Mouse (Mus musculus) activated CD4-positive, CD25-positive, alpha-beta regulatory T cell, adult 4 months (primary cell): Measurements from ENCODE around the gene Tmem56. TPM values are rescaled to one million over a fixed set of nuclear protein-coding genes. Genes with fewer than 3 reads are reported as not detected.

Experiments
- ATAC-seq: one replicate; pipeline ENCODE4 v1.8.0; 2017
- polyA plus RNA-seq, 2 experiments: library from polyadenylated mRNA; unstranded; fragments of 100-300 nt; shearing (Covaris generic); gene quantifications; one replicate each; pipeline ENCODE4 v1.2.1; 2017

Tmem56 gene
- polyA plus RNA-seq = under 1 TPM in 1 of 2 experiments, not detected in 1; 0.11 TPM

GRCm38 (mm10) chr3:121282998-121283397 lies at the start of gene Tmem56:
TSS of gene Tmem56 (minus strand) at chr3:121283098.
- no peak for ATAC-seq

- peak; percentile 79 for ATAC-seq
Observed at GRCm38 (mm10) chr3:121330244-121330646, 47.3 kb upstream of the Tmem56 start.

GRCm38 (mm10) chr3:121329647-121330046 lies 46.7 kb upstream of the Tmem56 start:
- peak; percentile 25 for ATAC-seq

- no peak for ATAC-seq
Observed at GRCm38 (mm10) chr3:121327406-121327805, 44.5 kb upstream of the Tmem56 start.

- no peak for ATAC-seq
Observed at GRCm38 (mm10) chr3:121323371-121323770, 40.5 kb upstream of the Tmem56 start.

- ATAC-seq = no peak
Observed at GRCm38 (mm10) chr3:121320896-121321295, 38.0 kb upstream of the Tmem56 start.

- no peak for ATAC-seq
Observed at GRCm38 (mm10) chr3:121319906-121320305, 37.0 kb upstream of the Tmem56 start.

GRCm38 (mm10) chr3:121315498-121315897 lies 32.6 kb upstream of the Tmem56 start:
- ATAC-seq = no peak

- no peak for ATAC-seq
Observed at GRCm38 (mm10) chr3:121314149-121314548, 31.3 kb upstream of the Tmem56 start.

- no peak for ATAC-seq
Observed at GRCm38 (mm10) chr3:121312979-121313378, 30.1 kb upstream of the Tmem56 start.

GRCm38 (mm10) chr3:121312426-121312825 lies 29.5 kb upstream of the Tmem56 start:
- ATAC-seq = no peak

GRCm38 (mm10) chr3:121309896-121310714 lies 27.2 kb upstream of the Tmem56 start:
- no peak for ATAC-seq

- ATAC-seq = no peak
Observed at GRCm38 (mm10) chr3:121309429-121309828, 26.5 kb upstream of the Tmem56 start.

- ATAC-seq = no peak
Observed at GRCm38 (mm10) chr3:121308935-121309334, 26.0 kb upstream of the Tmem56 start.

GRCm38 (mm10) chr3:121307532-121308234 lies 24.8 kb upstream of the Tmem56 start:
- peak; percentile 83 for ATAC-seq

- ATAC-seq = peak; percentile 66
Observed at GRCm38 (mm10) chr3:121306641-121307040, 23.7 kb upstream of the Tmem56 start.

GRCm38 (mm10) chr3:121294200-121294599 lies 11.3 kb upstream of the Tmem56 start:
- no peak for ATAC-seq

- ATAC-seq = peak; percentile 91
Observed at GRCm38 (mm10) chr3:121291560-121292258, 8.8 kb upstream of the Tmem56 start, which contains the start of gene Alg14. TSS of gene Alg14 (plus strand) at chr3:121291773.

GRCm38 (mm10) chr3:121291225-121291559 lies 8.3 kb upstream of the Tmem56 start:
- peak; percentile 0 for ATAC-seq

- ATAC-seq = no peak
Observed at GRCm38 (mm10) chr3:121290681-121291080, 7.8 kb upstream of the Tmem56 start.

- ATAC-seq = no peak
Observed at GRCm38 (mm10) chr3:121287151-121287550, 4.3 kb upstream of the Tmem56 start.

GRCm38 (mm10) chr3:121285219-121285618 lies 2.3 kb upstream of the Tmem56 start:
- ATAC-seq = no peak

GRCm38 (mm10) chr3:121279679-121280078 lies 3.2 kb downstream of the Tmem56 start:
- no peak for ATAC-seq
